Mouse (Mus musculus): Measurements from ENCODE around the gene Hba-a1.

- TF ChIP-seq CTCF (IDR thresholded peaks at IDR 0.05; ENCODE audit: insufficient read depth, low read depth, low read length) (no peak), POLR2A (IDR thresholded peaks at IDR 0.05; ENCODE audit: insufficient read depth, low read depth, low read length) (no peak)
Observed at GRCm38 (mm10) chr11:32267964-32268363, 15.3 kb upstream of the Hba-a1 start.

Measured in olfactory bulb, adult 2 months (tissue).